Mouse (Mus musculus): ENCODE results near the gene Nomo1. TPM values are rescaled to one million over a fixed set of nuclear protein-coding genes. Genes with fewer than 3 reads are reported as not detected.

Gene Nomo1
- polyA plus RNA-seq (2012; rRNA removed), result 8.3 and 12.3 TPM in 2 replicates

DNA sequence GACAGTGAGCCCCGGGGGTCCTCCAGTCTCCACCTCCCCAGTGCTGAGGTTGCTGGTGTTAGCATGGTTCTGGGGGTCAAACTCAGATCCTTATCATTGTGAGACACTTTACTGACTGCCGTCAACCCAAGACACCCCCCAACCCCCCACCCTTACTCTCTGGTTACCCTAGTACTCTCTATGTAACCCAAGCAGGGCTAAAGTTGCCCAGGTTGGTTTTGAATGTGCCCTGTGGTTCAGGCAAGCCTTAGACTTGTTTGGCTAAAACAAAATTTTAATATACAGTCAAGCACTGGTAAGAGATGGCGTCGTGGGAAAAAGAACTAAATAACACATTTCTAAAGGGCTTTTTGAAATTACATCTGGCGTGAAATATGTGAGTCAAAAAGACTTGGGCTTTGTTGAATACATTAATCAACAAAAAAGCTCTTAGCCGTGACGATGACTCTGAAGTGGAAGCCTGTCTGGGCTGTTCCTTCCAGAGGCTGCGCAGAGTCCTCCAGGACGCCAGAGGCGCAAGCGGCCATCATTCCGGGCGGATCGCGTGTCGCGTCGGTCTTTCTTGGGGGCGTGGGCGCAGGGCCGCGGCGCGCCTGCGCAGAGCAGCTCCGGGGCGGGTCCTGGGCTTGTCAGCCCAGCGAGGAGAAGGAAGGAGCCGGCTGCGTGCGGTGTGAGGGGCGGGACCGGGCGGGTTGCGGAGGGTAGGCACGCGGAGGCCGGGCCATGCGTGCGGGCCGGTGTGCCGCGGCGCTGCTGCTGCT lies at the start of gene Nomo1:
TSS of gene Nomo1 (plus strand) at position 590 of the 761 bp plus-strand sequence.

DNA sequence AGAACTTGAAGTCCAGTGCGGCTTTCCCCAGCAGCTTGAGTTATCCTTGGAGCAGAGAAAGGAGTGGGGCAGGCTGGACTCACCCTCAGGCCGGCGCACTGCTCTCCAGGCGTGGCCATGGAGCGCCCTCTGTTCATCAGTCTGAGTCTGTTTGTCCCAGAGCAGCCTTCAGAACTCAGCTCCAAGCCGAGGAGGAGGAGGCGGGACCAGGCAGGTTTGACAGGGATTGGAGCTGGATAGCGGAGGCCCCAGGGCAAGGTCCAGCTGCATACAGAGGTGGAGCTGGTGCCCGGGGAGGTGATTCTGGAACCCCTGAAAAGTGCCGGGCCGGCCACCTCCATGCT lies 3.4 kb upstream of the Nomo1 start, which contains the start of gene Abcc6:
TSS of gene Abcc6 (minus strand) at position 158 of the 344 bp plus-strand sequence.

DNA sequence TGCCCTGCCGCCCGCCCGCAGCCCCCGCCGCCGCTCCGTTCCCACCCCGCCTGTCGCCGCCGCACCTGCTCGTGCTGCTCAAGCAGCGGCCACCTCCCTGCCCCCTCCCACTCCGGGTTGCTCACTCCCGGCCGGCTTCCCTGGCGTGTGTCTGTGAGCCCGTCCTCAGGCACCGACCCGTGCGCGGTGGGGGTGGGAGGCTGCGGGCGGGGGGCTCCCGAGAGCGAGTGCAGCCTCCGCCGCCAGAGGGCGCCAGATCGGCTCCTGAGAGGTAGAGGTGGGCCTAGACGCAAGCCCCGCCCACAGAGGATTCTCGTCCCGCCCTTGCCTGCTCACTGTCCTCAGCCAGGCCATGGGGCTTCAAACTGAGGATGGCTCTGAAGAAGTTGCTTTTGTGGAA lies 67.1 kb downstream of the Nomo1 start, which contains the start of gene Kcnj11:
TSS of gene Kcnj11 (minus strand) at position 202 of the 400 bp plus-strand sequence.

Other genes with a start within 250 kb of the Nomo1 start
- gene Lmtk3, start 250.0 kb upstream of the Nomo1 start, polyA plus RNA-seq (2012; rRNA removed), result 1.4 and 2.2 TPM in 2 replicates
- 28.3 and 35.1 TPM in 2 replicates for gene Sult2b1, start 249.0 kb upstream of the Nomo1 start, polyA plus RNA-seq (2012; rRNA removed)
- 35.8 and 65.2 TPM in 2 replicates for gene Cyth2, start 219.1 kb upstream of the Nomo1 start, polyA plus RNA-seq (2012; rRNA removed)
- gene Kcnj14, start 208.9 kb upstream of the Nomo1 start, polyA plus RNA-seq (2012; rRNA removed), result 0.02 and 0.05 TPM in 2 replicates
- gene Grwd1, start 202.8 kb upstream of the Nomo1 start, polyA plus RNA-seq (2012; rRNA removed), result 7.6 TPM in 2 replicates
- gene Kdelr1, start 160.9 kb upstream of the Nomo1 start, polyA plus RNA-seq (2012; rRNA removed), result 141 and 144 TPM in 2 replicates
- gene Grin2d, start 155.3 kb upstream of the Nomo1 start, polyA plus RNA-seq (2012; rRNA removed), result 2.1 and 3.5 TPM in 2 replicates
- 0.11 and 0.23 TPM in 2 replicates for gene Syngr4, start 137.0 kb upstream of the Nomo1 start, polyA plus RNA-seq (2012; rRNA removed)
- 21.2 and 21.7 TPM in 2 replicates for gene Tmem143, start 136.8 kb upstream of the Nomo1 start, polyA plus RNA-seq (2012; rRNA removed)
- 123 and 138 TPM in 2 replicates for gene Emp3, start 112.3 kb upstream of the Nomo1 start, polyA plus RNA-seq (2012; rRNA removed)
- gene Ccdc114, start 109.6 kb upstream of the Nomo1 start, polyA plus RNA-seq (2012; rRNA removed), result 0.82 and 1.2 TPM in 2 replicates
- 0.22 and 0.79 TPM in 2 replicates for gene Abcc6, start 3.4 kb upstream of the Nomo1 start, polyA plus RNA-seq (2012; rRNA removed)
- gene Kcnj11, start 67.1 kb downstream of the Nomo1 start, polyA plus RNA-seq (2012; rRNA removed), result 1.9 and 3.3 TPM in 2 replicates
- gene Abcc8, start 146.3 kb downstream of the Nomo1 start, polyA plus RNA-seq (2012; rRNA removed), result 5.6 TPM in 2 replicates
- 0.10 and 0.13 TPM in 2 replicates for gene Ush1c, start 204.8 kb downstream of the Nomo1 start, polyA plus RNA-seq (2012; rRNA removed)
- 0.01 TPM in 1 of 2 replicates, not detected in the other for gene Otog, start 207.3 kb downstream of the Nomo1 start, polyA plus RNA-seq (2012; rRNA removed)